Mouse (Mus musculus) kidney, embryonic 16.5 days (tissue): ENCODE results near the gene Pde4d. TPM values are rescaled to one million over a fixed set of nuclear protein-coding genes. Genes with fewer than 3 reads are reported as not detected.

ENCODE experiments used
- ATAC-seq: fragments of 200-750 bp; cut with Nextera tagmentation; 2 replicates; pipeline ENCODE4 v1.8.0; 2017; ENCODE audit warnings: moderate TSS enrichment; ENCODE audit not compliant: low FRiP score, low TSS enrichment
- H3K27ac ChIP-seq: fragments of 300-500 bp; sonication (generic); 2 replicates; pipeline ENCODE4 v1.5.1; 2014; ENCODE audit warnings: low read length
- H3K27me3 ChIP-seq: fragments of 300-500 bp; sonication (generic); 2 replicates; pipeline ENCODE4 v1.6.1; 2014; ENCODE audit warnings: low read length, control low read depth, mixed read lengths; ENCODE audit not compliant: insufficient read depth
- H3K36me3 ChIP-seq: fragments of 300-500 bp; sonication (generic); 2 replicates; pipeline ENCODE4 v1.6.1; 2014; ENCODE audit warnings: low read length, control low read depth, mixed read lengths; ENCODE audit not compliant: insufficient read depth
- H3K4me1 ChIP-seq: fragments of 300-500 bp; sonication (generic); 2 replicates; pipeline ENCODE4 v1.6.1; 2014; ENCODE audit warnings: low read length, control low read depth, mixed read lengths; ENCODE audit not compliant: insufficient read depth
- H3K4me2 ChIP-seq: fragments of 300-500 bp; sonication (generic); replicated peaks from 2 replicates; pipeline ENCODE4 v1.6.1; 2014; ENCODE audit warnings: low read depth, low read length
- H3K4me3 ChIP-seq: fragments of 300-500 bp; sonication (generic); 2 replicates; pipeline ENCODE4 v1.5.1; 2014; ENCODE audit warnings: mild to moderate bottlenecking, low read length
- H3K9ac ChIP-seq: fragments of 300-500 bp; sonication (generic); replicated peaks from 2 replicates; pipeline ENCODE4 v1.6.1; 2014; ENCODE audit warnings: low read length
- H3K9me3 ChIP-seq: fragments of 300-500 bp; sonication (generic); 2 replicates; pipeline ENCODE4 v1.6.1; 2016; ENCODE audit warnings: low read length, control low read depth
- WGBS: fragments of 180-500 bp; shearing (Covaris S2); extraction: QIAGEN DNeasy Blood & Tissue Kit; methylation state at CpG from one replicate; pipeline ENCODE4 v1.1.7; 2014; 5-methylcytosine and 5-hydroxymethylcytosine counted together
- polyA plus RNA-seq: library from polyadenylated mRNA; unstranded; fragments of >200 nt; fragmentation: Nextera tagmentation; extraction: Ambion mirVana; gene quantifications from 2 replicates; pipeline ENCODE4 v1.2.1, GENCODE M21; 2015

The Pde4d gene
- polyA plus RNA-seq, 1 experiment from 2014 or later, result 11.1 TPM

GRCm38 (mm10) chr13:108821270-108821669 lies 371.5 kb downstream of the Pde4d start:
- 87% methylated on average over 7 of the region's 7 CpGs for WGBS
- H3K36me3 ChIP-seq, result no peaks in the 10 kb centered on the region
- H3K27me3 ChIP-seq, result no peaks in the 10 kb centered on the region
- H3K27ac ChIP-seq, result no peak overlapping the region
- no peaks in the 10 kb centered on the region for H3K4me1 ChIP-seq
- H3K9me3 ChIP-seq, result no peaks in the 10 kb centered on the region
- ATAC-seq, result no peak
- no peak overlapping the region for H3K9ac ChIP-seq
- H3K4me3 ChIP-seq, result no peak overlapping the region
- no peak overlapping the region for H3K4me2 ChIP-seq

- H3K4me3 ChIP-seq, result no peak overlapping the region
- H3K27me3 ChIP-seq, result no peaks in the 10 kb centered on the region
- no peak overlapping the region for H3K4me2 ChIP-seq
- WGBS, result 93% methylated on average over 8 of the region's 8 CpGs
- no peaks in the 10 kb centered on the region for H3K4me1 ChIP-seq
- H3K9me3 ChIP-seq, result no peaks in the 10 kb centered on the region
- no peaks in the 10 kb centered on the region for H3K36me3 ChIP-seq
- no peak overlapping the region for H3K9ac ChIP-seq
- no peak for ATAC-seq
- H3K27ac ChIP-seq, result no peak overlapping the region
Observed at GRCm38 (mm10) chr13:108824638-108825310, 375.0 kb downstream of the Pde4d start.

GRCm38 (mm10) chr13:108825501-108825900 lies 375.8 kb downstream of the Pde4d start:
- H3K4me3 ChIP-seq, result no peak overlapping the region
- no peaks in the 10 kb centered on the region for H3K4me1 ChIP-seq
- H3K27ac ChIP-seq, result no peak overlapping the region
- H3K27me3 ChIP-seq, result no peaks in the 10 kb centered on the region
- no peak overlapping the region for H3K9ac ChIP-seq
- H3K36me3 ChIP-seq, result no peaks in the 10 kb centered on the region
- WGBS, result 92% methylated on average over 6 of the region's 6 CpGs
- no peaks in the 10 kb centered on the region for H3K9me3 ChIP-seq
- ATAC-seq, result no peak
- no peak overlapping the region for H3K4me2 ChIP-seq

GRCm38 (mm10) chr13:108834197-108834596 lies 384.4 kb downstream of the Pde4d start:
- Histone ChIP-seq H3K4me1 (no peaks in the 10 kb centered on the region), H3K4me3 (no peak overlapping the region), H3K27me3 (no peaks in the 10 kb centered on the region), H3K9ac (no peak overlapping the region), H3K4me2 (no peak overlapping the region), H3K36me3 (no peaks in the 10 kb centered on the region), H3K27ac (no peak overlapping the region), H3K9me3 (no peaks in the 10 kb centered on the region)
- ATAC-seq, result no peak
- 95% methylated on average over 1 of the region's 1 CpGs for WGBS

- H3K4me3 ChIP-seq, result no peak overlapping the region
- WGBS, result 78% methylated on average over 3 of the region's 3 CpGs
- no peaks in the 10 kb centered on the region for H3K36me3 ChIP-seq
- no peaks in the 10 kb centered on the region for H3K9me3 ChIP-seq
- no peak overlapping the region for H3K9ac ChIP-seq
- H3K27me3 ChIP-seq, result no peaks in the 10 kb centered on the region
- H3K4me2 ChIP-seq, result no peak overlapping the region
- no peaks in the 10 kb centered on the region for H3K4me1 ChIP-seq
- H3K27ac ChIP-seq, result no peak overlapping the region
- ATAC-seq, result no peak
Observed at GRCm38 (mm10) chr13:108836314-108836713, 386.6 kb downstream of the Pde4d start.

- WGBS, result 18% methylated on average over 7 of the region's 7 CpGs
Observed at GRCm38 (mm10) chr13:108839142-108839541, 389.4 kb downstream of the Pde4d start.

GRCm38 (mm10) chr13:108854090-108854489 lies 404.3 kb downstream of the Pde4d start:
- Histone ChIP-seq H3K36me3 (no peaks in the 10 kb centered on the region), H3K4me2 (no peak overlapping the region), H3K9me3 (no peaks in the 10 kb centered on the region), H3K9ac (no peak overlapping the region), H3K27ac (no peak overlapping the region), H3K4me1 (no peaks in the 10 kb centered on the region), H3K27me3 (no peaks in the 10 kb centered on the region), H3K4me3 (no peak overlapping the region)
- ATAC-seq, result no peak
- WGBS, result 32% methylated on average over 5 of the region's 5 CpGs

More at GRCm38 (mm10) chr13:108839142-108839541, 389.4 kb downstream of the Pde4d start:
- Histone ChIP-seq H3K9me3 (no peaks in the 10 kb centered on the region), H3K4me3 (no peak overlapping the region), H3K4me2 (no peak overlapping the region), H3K36me3 (no peaks in the 10 kb centered on the region), H3K9ac (no peak overlapping the region), H3K27me3 (no peaks in the 10 kb centered on the region), H3K4me1 (no peaks in the 10 kb centered on the region), H3K27ac (no peak overlapping the region)
- ATAC-seq, result peak; percentile 76; the same call in 1 of the 2 replicates

- Histone ChIP-seq H3K27me3 (no peaks in the 10 kb centered on the region), H3K36me3 (no peaks in the 10 kb centered on the region), H3K4me1 (no peaks in the 10 kb centered on the region), H3K4me3 (no peak overlapping the region), H3K9ac (no peak overlapping the region), H3K9me3 (no peaks in the 10 kb centered on the region), H3K27ac (no peak overlapping the region), H3K4me2 (no peak overlapping the region)
- 71% methylated on average over 6 of the region's 6 CpGs for WGBS
- ATAC-seq, result peak; percentile 42; the same call in 1 of the 2 replicates
Observed at GRCm38 (mm10) chr13:108856776-108857435, 407.2 kb downstream of the Pde4d start.

GRCm38 (mm10) chr13:108859336-108859735 lies 409.6 kb downstream of the Pde4d start:
- H3K9ac ChIP-seq, result no peak overlapping the region
- no peaks in the 10 kb centered on the region for H3K4me1 ChIP-seq
- ATAC-seq, result no peak
- no peaks in the 10 kb centered on the region for H3K36me3 ChIP-seq
- H3K27ac ChIP-seq, result no peak overlapping the region
- WGBS, result 77% methylated on average over 3 of the region's 3 CpGs
- no peaks in the 10 kb centered on the region for H3K9me3 ChIP-seq
- no peak overlapping the region for H3K4me2 ChIP-seq
- H3K4me3 ChIP-seq, result no peak overlapping the region
- no peaks in the 10 kb centered on the region for H3K27me3 ChIP-seq

- Histone ChIP-seq H3K9ac (no peak overlapping the region), H3K4me1 (no peaks in the 10 kb centered on the region), H3K4me3 (no peak overlapping the region), H3K36me3 (no peaks in the 10 kb centered on the region), H3K27ac (no peak overlapping the region), H3K27me3 (no peaks in the 10 kb centered on the region), H3K9me3 (no peaks in the 10 kb centered on the region), H3K4me2 (no peak overlapping the region)
- 86% methylated on average over 7 of the region's 7 CpGs for WGBS
- no peak for ATAC-seq
Observed at GRCm38 (mm10) chr13:108860737-108861136, 411.0 kb downstream of the Pde4d start.
